Mouse (Mus musculus) cortical plate, adult 2 months (tissue): ENCODE results near the gene Cfap299.

Source experiments
- CTCF ChIP-seq: fragments of 200-500 bp; IDR thresholded peaks from 2 replicates; pipeline ENCODE4 v1.5.1; 2011; ENCODE audit warnings: mild to moderate bottlenecking, control low read depth, low read length; ENCODE audit not compliant: insufficient read depth; ENCODE audit errors: extremely low read depth
- POLR2A ChIP-seq: fragments of 200-500 bp; IDR thresholded peaks from 2 replicates; pipeline ENCODE4 v1.6.1; 2011; ENCODE audit warnings: mild to moderate bottlenecking, low read length, control low read depth; ENCODE audit not compliant: insufficient read depth; ENCODE audit errors: extremely low read depth

- no peak for TF ChIP-seq POLR2A
- TF ChIP-seq CTCF, result no peak
These were observed 475.7 kb downstream of the Cfap299 start for GRCm38 (mm10) chr5:98804761-98805160.
